Mouse (Mus musculus): ENCODE measurements around the gene Psph. TPM values are rescaled to one million over a fixed set of nuclear protein-coding genes. Genes with fewer than 3 reads are reported as not detected.
"Not testable (repeated sequence)": the region's sequence is repeated elsewhere in the genome, so short reads cannot be mapped to it uniquely, and the experiment has no call there.

Psph gene
- 18.9 and 25.2 TPM in 2 replicates for polyA plus RNA-seq (2012; rRNA removed)

GRCm38 (mm10) chr5:129786818-129787790 lies at the start of gene Psph:
Gene Psph, minus strand, starts transcription at chr5:129787449.
- peak; percentile 97 to 98 for DNase-seq (ENCODE audit: extremely low spot score in 1 of 2, low spot score in 1 of 2)

- not testable (repeated sequence) for DNase-seq (ENCODE audit: extremely low spot score in 1 of 2, low spot score in 1 of 2)
Measured at GRCm38 (mm10) chr5:129790591-129790990, 3.3 kb upstream of the Psph start.

GRCm38 (mm10) chr5:129787818-129788593 lies 757 bp upstream of the Psph start:
- no peak for DNase-seq (ENCODE audit: extremely low spot score in 1 of 2, low spot score in 1 of 2)

- DNase-seq (ENCODE audit: extremely low spot score in 1 of 2, low spot score in 1 of 2) = peak in 1 of 2 experiments; percentile 21
Measured at GRCm38 (mm10) chr5:129786161-129786560, 1.1 kb downstream of the Psph start.

DNA sequence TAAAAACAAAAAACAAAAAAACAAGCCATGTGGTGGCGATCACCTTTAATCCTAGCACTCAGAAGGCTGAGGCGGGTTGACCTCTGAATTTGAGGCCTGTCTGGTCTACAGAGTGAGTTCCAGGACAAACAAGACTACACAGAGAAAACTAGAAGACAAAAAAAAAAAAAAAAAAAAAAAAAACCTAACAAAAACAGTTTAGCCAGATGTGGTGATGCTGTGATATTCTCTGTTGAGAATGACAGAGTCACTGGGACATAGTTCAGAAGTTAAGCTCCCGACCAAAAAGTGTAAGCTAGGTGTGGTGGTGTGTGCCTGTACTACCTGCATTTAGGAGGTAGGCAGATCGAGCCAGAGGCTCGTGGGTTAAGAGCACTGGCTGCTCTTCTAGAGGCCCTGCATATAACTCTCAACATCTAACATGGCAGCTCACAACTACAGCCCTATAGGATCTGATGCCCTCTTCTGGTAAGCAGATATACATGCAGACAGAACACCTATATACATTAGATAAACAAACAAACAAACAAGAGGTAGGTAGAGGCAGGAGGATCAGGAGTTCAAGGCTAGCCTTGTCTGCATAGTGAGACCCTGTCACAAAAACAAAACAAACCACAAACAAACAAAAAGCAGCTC lies 1.9 kb downstream of the Psph start:
- DNase-seq (ENCODE audit: extremely low spot score in 1 of 2, low spot score in 1 of 2) = no peak

DNA sequence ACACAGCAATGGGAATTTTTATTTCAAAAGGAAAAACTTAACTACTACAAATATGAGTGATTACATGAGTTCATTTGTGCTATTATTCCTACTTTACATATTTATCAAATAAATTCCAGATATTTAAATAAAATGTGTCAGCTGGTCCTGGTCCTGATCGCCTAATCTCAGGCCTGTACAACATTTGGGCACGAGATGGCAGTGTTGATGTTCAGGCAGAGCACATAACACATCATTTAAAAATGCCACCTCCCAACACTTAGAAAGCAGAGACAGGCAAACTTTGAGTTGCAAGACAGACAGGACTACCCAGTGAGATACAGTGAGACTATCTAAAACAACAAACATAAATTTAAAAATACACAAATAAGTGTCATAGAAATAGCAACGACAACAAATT lies 5.0 kb downstream of the Psph start:
- DNase-seq (ENCODE audit: extremely low spot score in 1 of 2, low spot score in 1 of 2) = peak in 1 of 2 experiments; percentile 20

DNA sequence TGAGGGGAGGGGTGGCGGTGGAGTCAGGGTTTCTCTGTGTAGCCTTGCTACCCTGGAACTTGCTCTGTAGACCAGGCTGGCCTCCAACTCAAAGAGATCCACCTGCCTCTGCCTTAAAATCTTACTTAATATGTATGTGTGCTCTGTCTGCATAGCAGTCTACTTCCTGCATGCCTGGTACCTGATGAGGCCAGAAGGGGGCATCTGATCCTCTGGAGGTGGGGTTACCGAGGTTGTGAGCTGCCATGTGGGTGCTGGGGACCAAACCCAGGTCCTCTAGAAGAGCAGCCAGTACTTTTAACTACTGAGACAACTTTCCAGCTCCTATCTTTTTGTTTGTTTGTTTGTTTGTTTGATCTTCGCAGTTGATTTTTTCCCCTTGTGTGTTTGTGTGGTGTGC lies 7.1 kb downstream of the Psph start:
- DNase-seq (ENCODE audit: extremely low spot score in 1 of 2, low spot score in 1 of 2) = no peak

GRCm38 (mm10) chr5:129778996-129779716 lies 8.1 kb downstream of the Psph start:
- DNase-seq (ENCODE audit: extremely low spot score in 1 of 2, low spot score in 1 of 2) = peak; percentile 50 to 84

GRCm38 (mm10) chr5:129778348-129778995 lies 8.8 kb downstream of the Psph start:
- DNase-seq (ENCODE audit: extremely low spot score in 1 of 2, low spot score in 1 of 2) = no peak

DNA sequence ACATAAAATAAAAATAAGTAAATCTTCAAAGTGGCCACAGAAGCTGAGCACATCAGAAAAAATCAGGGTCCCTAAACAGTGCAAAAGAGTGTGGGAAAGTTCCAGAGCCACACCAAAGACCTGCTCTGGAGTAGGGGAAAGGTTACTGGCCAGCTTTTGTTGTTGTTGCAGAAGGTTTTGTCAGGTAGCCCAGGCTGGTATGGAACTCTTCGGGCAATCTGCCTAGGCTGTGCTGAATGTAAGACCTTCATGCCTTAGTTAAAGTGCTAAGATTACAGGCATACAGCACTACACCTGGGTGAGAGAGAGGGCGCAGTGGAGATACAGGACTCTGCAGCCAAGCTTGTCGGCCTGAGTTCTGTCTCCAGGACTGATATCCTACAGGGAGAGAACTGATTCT lies 12.6 kb downstream of the Psph start:
- no peak for DNase-seq (ENCODE audit: extremely low spot score in 1 of 2, low spot score in 1 of 2)

GRCm38 (mm10) chr5:129773330-129773729 lies 13.9 kb downstream of the Psph start:
- DNase-seq (ENCODE audit: extremely low spot score in 1 of 2, low spot score in 1 of 2) = peak in 1 of 2 experiments; percentile 27

- DNase-seq (ENCODE audit: extremely low spot score in 1 of 2, low spot score in 1 of 2) = no peak
Measured at GRCm38 (mm10) chr5:129772433-129772832, 14.8 kb downstream of the Psph start.

DNA sequence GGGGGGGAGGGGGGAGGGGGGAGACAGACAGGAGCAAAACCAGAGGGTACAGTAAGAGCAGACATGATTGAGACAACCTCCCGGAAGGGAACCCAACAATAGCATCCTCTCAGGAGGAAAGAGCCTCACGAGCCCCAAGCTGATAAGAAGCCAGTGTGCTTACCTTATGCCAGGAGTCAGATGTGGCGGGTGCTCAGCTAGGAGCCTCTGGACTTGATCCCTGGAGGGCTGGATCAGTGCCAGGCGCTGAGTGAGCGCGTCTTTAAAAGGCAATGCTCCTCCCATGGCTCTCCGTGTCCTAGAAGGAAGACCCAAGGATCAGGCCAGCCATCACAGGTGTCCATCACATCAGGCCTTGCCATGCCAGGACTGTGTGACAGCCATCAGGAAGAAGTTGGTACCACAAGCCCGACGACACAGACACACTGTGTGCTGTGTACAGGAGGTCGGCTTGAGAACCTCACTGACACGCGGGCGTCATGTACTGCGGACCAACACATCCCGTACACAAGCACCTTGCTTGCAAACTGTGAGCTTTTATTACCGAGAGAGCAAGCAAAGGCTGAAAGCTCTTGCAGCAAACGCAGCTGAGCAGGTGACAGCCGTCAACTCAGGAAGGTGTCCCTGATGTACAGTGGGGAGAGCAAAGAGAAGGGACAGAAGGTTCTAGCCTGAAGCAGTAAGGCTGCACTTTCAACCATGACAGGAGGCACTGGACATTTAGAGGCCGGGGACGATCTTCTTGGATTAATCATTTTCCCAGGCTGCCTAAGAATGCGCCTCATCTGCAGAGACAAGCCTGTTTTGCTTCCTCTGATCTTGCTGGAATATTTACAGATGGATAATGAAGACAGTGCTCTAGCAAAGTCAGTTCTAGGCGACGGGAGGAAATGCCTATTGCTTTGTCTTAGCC lies 16.6 kb downstream of the Psph start:
- DNase-seq (ENCODE audit: extremely low spot score in 1 of 2, low spot score in 1 of 2) = no peak

DNA sequence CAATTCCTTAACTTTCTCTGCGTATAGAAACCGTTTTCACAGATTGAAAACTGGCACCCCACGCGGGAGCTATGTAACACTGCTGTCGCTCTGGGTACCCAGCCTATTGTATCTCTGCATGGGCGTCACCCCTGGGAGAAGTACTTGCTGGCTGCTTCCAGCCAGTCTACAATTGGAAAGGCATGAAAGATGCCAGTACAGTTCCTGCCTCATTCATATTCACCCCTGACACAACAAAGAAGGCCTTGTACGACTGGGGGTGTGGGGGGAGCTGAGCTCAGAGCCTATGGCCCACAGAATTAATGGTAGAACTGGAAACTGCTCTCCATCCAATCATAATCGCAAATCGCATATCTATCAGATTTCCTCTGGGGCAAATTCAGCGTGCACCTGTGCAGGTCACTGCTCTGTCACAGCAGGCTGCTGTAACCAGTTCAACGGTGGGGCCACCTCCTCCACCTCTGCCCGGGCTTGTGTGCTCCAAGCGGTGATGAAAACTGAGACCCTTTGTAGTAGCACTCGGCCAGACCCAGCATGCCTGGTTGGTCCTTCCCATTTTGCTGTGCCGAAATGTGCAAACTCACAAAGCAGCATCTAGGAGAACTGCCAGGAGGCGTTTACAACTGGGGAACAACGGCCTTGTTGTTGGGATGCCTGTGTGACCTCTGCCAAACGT lies 25.2 kb downstream of the Psph start:
- DNase-seq (ENCODE audit: extremely low spot score in 1 of 2, low spot score in 1 of 2) = peak; percentile 59 to 67

DNA sequence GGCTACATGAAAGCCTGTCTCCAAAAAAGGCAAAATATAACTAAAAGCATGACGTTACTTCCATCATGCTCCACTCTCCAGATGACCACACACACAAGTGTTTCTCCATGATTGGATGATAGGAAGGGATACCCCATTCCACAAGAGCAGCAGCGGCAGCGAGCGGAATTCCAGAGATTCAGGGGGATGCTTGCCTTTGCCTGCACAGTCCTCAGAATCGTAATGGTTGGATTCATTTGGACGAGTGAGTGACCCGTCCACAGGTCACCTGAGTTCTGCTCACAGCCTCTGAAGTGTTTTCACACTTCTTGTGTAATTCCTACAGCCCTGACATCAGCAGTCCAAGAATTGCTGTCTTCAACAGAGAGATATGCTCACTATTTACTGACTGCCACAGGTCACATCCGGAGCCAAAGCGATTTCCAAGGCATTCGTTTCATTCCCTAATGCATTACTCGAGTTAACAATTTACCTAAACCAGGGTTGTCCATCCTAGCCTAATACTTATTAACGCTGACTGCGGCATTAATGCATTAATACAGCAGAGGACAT lies 27.2 kb downstream of the Psph start:
- no peak for DNase-seq (ENCODE audit: extremely low spot score in 1 of 2, low spot score in 1 of 2)

DNA sequence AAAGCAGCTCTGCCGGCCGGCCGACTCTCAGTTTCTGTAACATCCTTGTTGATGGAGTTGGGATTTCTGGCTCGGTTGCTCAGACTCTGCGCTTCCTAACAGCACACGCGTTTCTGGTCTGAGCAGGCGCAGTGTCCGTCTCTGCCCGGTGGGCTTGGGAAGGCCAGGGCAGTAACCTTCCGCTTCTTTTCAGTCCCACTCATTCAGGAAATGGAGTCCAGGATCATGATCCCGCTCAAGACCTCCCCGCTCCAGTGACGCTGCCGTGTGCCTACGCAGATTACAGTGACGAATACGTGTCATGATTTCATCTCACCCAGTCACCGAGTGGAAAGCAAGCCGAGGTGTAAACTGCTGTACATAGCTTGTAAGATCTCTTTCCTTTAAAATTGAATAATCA lies 30.4 kb downstream of the Psph start:
- no peak for DNase-seq (ENCODE audit: extremely low spot score in 1 of 2, low spot score in 1 of 2)

DNA sequence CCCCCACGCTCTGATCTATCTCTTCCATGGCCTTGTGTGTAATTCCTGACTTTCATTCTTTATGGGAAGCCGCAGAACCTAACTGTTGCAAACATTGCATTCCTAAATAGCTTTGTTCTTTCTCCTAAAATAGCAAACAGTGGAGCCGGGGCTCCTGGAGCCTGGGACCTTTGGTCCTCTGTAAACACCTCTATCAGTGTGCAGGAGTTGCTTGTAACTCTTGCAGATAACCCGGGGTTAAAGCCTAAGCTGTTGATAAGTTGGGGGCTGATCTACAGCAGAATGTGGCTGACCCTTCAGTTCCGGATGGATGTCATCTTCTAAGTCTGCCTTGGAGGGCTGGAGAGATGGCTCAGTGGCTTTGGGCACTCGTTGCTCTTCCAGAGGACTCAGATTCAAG lies 43.2 kb downstream of the Psph start:
- no peak for DNase-seq (ENCODE audit: extremely low spot score in 1 of 2, low spot score in 1 of 2)

All from frontal cortex, adult 2 months (tissue).